In genomic region chrX:102932992-102933570, GRCm38 (mm10) we compare ENCODE assay signal across 9 mouse cellular contexts. TPM values are rescaled to one million over a fixed set of nuclear protein-coding genes. Genes with fewer than 3 reads are reported as not detected.
DNase-seq lines count a peak whose midpoint lies in the region; ATAC-seq and TF ChIP-seq lines count a peak whose summit lies in the region.
"Had no signal": no experiment of that assay in that cellular context is flagged by ENCODE, and none has a peak within 500 bp of the region (broad histone marks: within the 10 kb centered on the region; RNA-seq: fewer than 3 reads in every experiment).

No protein-coding gene starts in this region.

- H3K36me3 ChIP-seq in kidney, embryonic 14.5 days (ENCODE audit: control insufficient read depth, insufficient read depth, low read length), result no peaks in the 10 kb centered on the region
- H3K36me3 ChIP-seq in forebrain, postnatal 0 days (ENCODE audit: insufficient read depth), result no peaks in the 10 kb centered on the region
- no peaks in the 10 kb centered on the region for H3K36me3 ChIP-seq in midbrain, embryonic 13.5 days

- no peaks in the 10 kb centered on the region for H3K27me3 ChIP-seq in kidney, embryonic 14.5 days (ENCODE audit: control insufficient read depth, insufficient read depth, low read length)
- no peaks in the 10 kb centered on the region for H3K27me3 ChIP-seq in cerebellum, adult 2 months (ENCODE audit: control insufficient read depth, insufficient read depth, low read length)
- H3K27me3 ChIP-seq in forebrain, postnatal 0 days (ENCODE audit: insufficient read depth, low read length), result no peaks in the 10 kb centered on the region
- peaks cover 37% of the 10 kb centered on the region; the same call in 1 of the 2 replicates for H3K27me3 ChIP-seq in midbrain, embryonic 13.5 days

- no peak for ATAC-seq in kidney, embryonic 14.5 days (ENCODE audit: low FRiP score, low TSS enrichment)
- no peak for ATAC-seq in forebrain, postnatal 0 days
- ATAC-seq in midbrain, embryonic 13.5 days, result 0 out of 2 replicates have a peak, but pooled peaks have one; percentile 10

- TF ChIP-seq CTCF in cerebellum, adult 2 months (IDR thresholded peaks at IDR 0.05; ENCODE audit: borderline replicate concordance, insufficient read depth, low read depth, low read length), result no peak
- TF ChIP-seq CTCF in forebrain, postnatal 0 days (IDR thresholded peaks at IDR 0.05; ENCODE audit: low read depth), result no peak

- no peak for TF ChIP-seq POLR2A in cerebellum, adult 2 months (IDR thresholded peaks at IDR 0.05; ENCODE audit: borderline replicate concordance, insufficient read depth, low read length)

- peak overlapping the region; percentile 51 for H3K4me3 ChIP-seq in kidney, embryonic 14.5 days (ENCODE audit: low read length)
- peak overlapping the region; percentile 82 for H3K4me3 ChIP-seq in cerebellum, adult 2 months (replicated peaks; ENCODE audit: insufficient read depth, low read depth, low read length)
- peak overlapping the region; percentile 49 for H3K4me3 ChIP-seq in forebrain, postnatal 0 days (ENCODE audit: low read depth, low read length)
- H3K4me3 ChIP-seq in midbrain, embryonic 13.5 days (replicated peaks), result peak overlapping the region; percentile 59

- H3K9me3 ChIP-seq in kidney, embryonic 14.5 days (ENCODE audit: control insufficient read depth, low read length), result no peaks in the 10 kb centered on the region
- no peaks in the 10 kb centered on the region for H3K9me3 ChIP-seq in forebrain, postnatal 0 days (ENCODE audit: low read length)
- H3K9me3 ChIP-seq in midbrain, embryonic 13.5 days, result no peaks in the 10 kb centered on the region

- H3K4me1 ChIP-seq in kidney, embryonic 14.5 days (ENCODE audit: control insufficient read depth, insufficient read depth, low read length), result no peaks in the 10 kb centered on the region
- peaks cover 3% of the 10 kb centered on the region; the same call in 1 of the 2 replicates for H3K4me1 ChIP-seq in cerebellum, adult 2 months (ENCODE audit: control insufficient read depth, insufficient read depth, low read length)
- H3K4me1 ChIP-seq in forebrain, postnatal 0 days (ENCODE audit: insufficient read depth), result no peaks in the 10 kb centered on the region
- peaks cover 7% of the 10 kb centered on the region; the same call in 1 of the 2 replicates for H3K4me1 ChIP-seq in midbrain, embryonic 13.5 days (replicated peaks)

- no peak overlapping the region for H3K27ac ChIP-seq in kidney, embryonic 14.5 days (ENCODE audit: low read depth, low read length)
- H3K27ac ChIP-seq in cerebellum, adult 2 months (ENCODE audit: insufficient read depth, low read length), result no peak overlapping the region
- H3K27ac ChIP-seq in forebrain, postnatal 0 days (ENCODE audit: low read depth, low read length), result no peak overlapping the region
- no peak overlapping the region for H3K27ac ChIP-seq in midbrain, embryonic 13.5 days

- H3K9ac ChIP-seq in kidney, embryonic 14.5 days (ENCODE audit: low read depth, low read length), result no peak overlapping the region
- H3K9ac ChIP-seq in forebrain, postnatal 0 days, result peak overlapping the region; percentile 72
- peak overlapping the region; percentile 72 for H3K9ac ChIP-seq in midbrain, embryonic 13.5 days (replicated peaks)

- H3K4me2 ChIP-seq in kidney, embryonic 14.5 days (replicated peaks; ENCODE audit: low read depth, low read length), result peak overlapping the region; percentile 62
- H3K4me2 ChIP-seq in forebrain, postnatal 0 days (ENCODE audit: low read depth), result peak overlapping the region; percentile 54
- peak overlapping the region; percentile 62 for H3K4me2 ChIP-seq in midbrain, embryonic 13.5 days (replicated peaks)

- WGBS in kidney, embryonic 14.5 days, result 54% methylated on average over 12 of the region's 12 CpGs
- 12% methylated on average over 12 of the region's 12 CpGs for WGBS in cerebellum, adult 2 months
- 57% methylated on average over 12 of the region's 12 CpGs for WGBS in forebrain, postnatal 0 days
- 48% methylated on average over 12 of the region's 12 CpGs for WGBS in midbrain, embryonic 13.5 days

- no peak for DNase-seq in kidney, adult 18-20 months
- peak in 1 of 2 experiments; percentile 15 for DNase-seq in cerebellum, adult 2 months
- no peak for DNase-seq in forebrain, postnatal 0 days
- DNase-seq in urinary bladder, postnatal 4 days (ENCODE audit: low spot score in 2 of 2), result no peak
- no peak for DNase-seq in ovary, adult 18-20 months (ENCODE audit: low spot score)
- DNase-seq in lung, postnatal 4 days, result no peak

RNA-seq across cellular contexts. Expression of gene 1700018G05Rik, which starts 4.9 kb away (rescaled TPM):
- polyA plus RNA-seq in kidney, embryonic 14.5 days (2014; fragmentation: Nextera tagmentation; extraction: Ambion mirVana), result not detected in 2 replicates
- not detected in 2 replicates for polyA plus RNA-seq in cerebellum, adult 2 months (2012; rRNA removed)
- not detected in 2 replicates for total RNA-seq in forebrain, postnatal 0 days (2014; rRNA removed)
- polyA plus RNA-seq in forebrain, postnatal 0 days (2015; fragmentation: Nextera tagmentation; extraction: Ambion mirVana), result not detected in 2 replicates
- not detected in 2 replicates for polyA plus RNA-seq in midbrain, embryonic 13.5 days (2015; fragmentation: Nextera tagmentation; extraction: Ambion mirVana)
- polyA plus RNA-seq: Patski had no signal

RNA-seq across cellular contexts. Expression of gene 1700011M02Rik, which starts 24.4 kb away (rescaled TPM):
- not detected in 2 replicates for polyA plus RNA-seq in kidney, embryonic 14.5 days (2014; fragmentation: Nextera tagmentation; extraction: Ambion mirVana)
- polyA plus RNA-seq in cerebellum, adult 2 months (2012; rRNA removed), result not detected in 2 replicates
- total RNA-seq in forebrain, postnatal 0 days (2014; rRNA removed), result not detected in 2 replicates
- polyA plus RNA-seq in forebrain, postnatal 0 days (2015; fragmentation: Nextera tagmentation; extraction: Ambion mirVana), result not detected in 2 replicates
- not detected in 2 replicates for polyA plus RNA-seq in midbrain, embryonic 13.5 days (2015; fragmentation: Nextera tagmentation; extraction: Ambion mirVana)
- polyA plus RNA-seq: Patski had no signal

RNA-seq across cellular contexts. Expression of gene Dmrtc1a, which starts 24.6 kb away (rescaled TPM):
- 1.0 and 1.2 TPM in 2 replicates for polyA plus RNA-seq in kidney, embryonic 14.5 days (2014; fragmentation: Nextera tagmentation; extraction: Ambion mirVana)
- 3.7 and 3.8 TPM in 2 replicates for polyA plus RNA-seq in cerebellum, adult 2 months (2012; rRNA removed)
- total RNA-seq in forebrain, postnatal 0 days (2014; rRNA removed), result 2.2 and 4.5 TPM in 2 replicates
- 4.6 and 4.8 TPM in 2 replicates for polyA plus RNA-seq in forebrain, postnatal 0 days (2015; fragmentation: Nextera tagmentation; extraction: Ambion mirVana)
- 1.1 and 2.0 TPM in 2 replicates for polyA plus RNA-seq in midbrain, embryonic 13.5 days (2015; fragmentation: Nextera tagmentation; extraction: Ambion mirVana)
